Mouse (Mus musculus): ENCODE data around the gene Kpna7.
"Not testable (repeated sequence)": the region's sequence is repeated elsewhere in the genome, so short reads cannot be mapped to it uniquely, and the experiment has no call there.

DNA sequence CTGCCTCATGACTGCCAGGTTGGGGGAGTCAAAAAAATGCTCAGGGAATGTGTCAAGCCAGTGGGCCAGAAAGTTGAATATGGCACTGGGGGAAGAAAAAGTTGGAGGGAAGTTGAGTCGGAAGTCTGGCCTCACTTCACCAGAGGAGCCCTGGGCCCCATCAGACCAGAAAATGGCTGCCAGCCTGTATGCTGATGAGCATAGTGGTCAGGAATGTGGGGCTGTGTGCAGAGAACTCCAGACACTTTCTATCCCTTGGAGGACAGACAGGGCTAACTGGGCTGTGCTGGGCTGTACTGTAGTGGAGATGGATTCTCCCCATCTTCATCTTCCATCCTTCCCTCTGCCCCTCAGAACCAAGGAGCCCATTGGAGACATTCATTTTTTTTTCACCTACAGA is 53.4 kb downstream of the Kpna7 start:
- not testable (repeated sequence) for TF ChIP-seq POLR2A (IDR thresholded peaks at IDR 0.05; ENCODE audit: borderline replicate concordance, low read depth, low read length); CTCF (IDR thresholded peaks at IDR 0.05; ENCODE audit: low read depth, low read length)
